Mouse (Mus musculus): ENCODE measurements around the gene Enthd1. TPM values are rescaled to one million over a fixed set of nuclear protein-coding genes. Genes with fewer than 3 reads are reported as not detected.
A peak's percentile ranks its signal among the peaks of the same experiment; 100 is the strongest.

Enthd1 gene
- not detected for total RNA-seq (2021)
- long read RNA-seq, experiment 1: 0 reads
- long read RNA-seq, experiment 2: 0 reads

DNA sequence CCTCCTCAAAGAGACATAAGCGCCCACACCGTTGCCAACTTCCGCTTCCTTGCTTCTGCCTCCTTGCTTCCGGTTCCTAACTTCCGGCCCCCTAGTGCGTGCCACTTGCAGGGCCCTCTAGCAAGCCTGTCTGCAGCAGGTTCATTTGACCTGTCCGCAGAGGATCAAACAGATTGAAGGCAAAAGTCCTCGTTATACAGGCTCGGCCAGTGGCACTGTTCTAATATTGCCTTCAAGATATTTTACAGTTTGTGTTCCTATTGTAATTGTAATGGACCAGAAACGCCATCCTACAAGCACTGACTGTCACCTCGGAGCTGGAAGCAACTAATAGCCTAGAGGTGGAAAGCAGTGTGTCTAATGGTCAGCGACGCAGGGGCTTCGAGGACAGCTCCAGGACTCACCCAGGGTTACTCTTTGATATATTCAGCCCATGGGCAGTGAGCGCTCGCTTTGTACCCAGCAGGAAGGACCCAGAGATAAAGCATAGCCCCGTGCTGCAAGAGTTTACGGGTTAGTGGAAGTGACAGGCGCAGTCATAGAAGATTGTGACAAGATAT is at the start of gene Enthd1:
TSS of gene Enthd1 (minus strand) at position 51 of the 560 bp plus-strand sequence.
- Histone ChIP-seq H3K4me3 (no peak within 1 kb of the TSS), H3K27ac (no peak within 1 kb of the TSS)
- TF ChIP-seq CTCF (IDR thresholded peaks at IDR 0.05): no peak
- DNase-seq: no peak
- intact Hi-C loops (cut with DNase I): no loop called here

DNA sequence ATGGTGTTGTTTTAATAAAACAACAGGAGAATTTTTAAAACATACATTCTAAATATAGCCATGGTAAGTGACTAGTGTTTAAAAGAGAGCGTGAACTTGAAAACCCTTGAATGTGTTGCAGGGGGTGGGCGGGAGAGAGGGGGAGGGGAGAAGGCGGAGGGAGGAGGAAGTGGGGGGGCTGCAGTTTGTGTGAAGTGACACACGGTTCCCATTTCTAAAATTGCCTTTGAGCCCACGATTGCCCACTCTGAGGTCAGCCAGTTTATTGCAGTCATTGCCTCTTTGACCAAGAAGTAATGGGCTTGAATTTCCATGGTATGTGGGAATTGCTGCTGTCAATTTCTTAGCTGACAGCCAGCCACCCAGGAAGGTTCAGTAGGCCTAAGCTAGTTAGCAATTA is 48.9 kb upstream of the Enthd1 start:
- no peak for TF ChIP-seq CTCF (IDR thresholded peaks at IDR 0.05)
- H3K27ac ChIP-seq: no peak overlapping the region
- H3K4me3 ChIP-seq: no peak overlapping the region
- intact Hi-C loops (cut with DNase I): no loop called here
- DNase-seq: no peak

DNA sequence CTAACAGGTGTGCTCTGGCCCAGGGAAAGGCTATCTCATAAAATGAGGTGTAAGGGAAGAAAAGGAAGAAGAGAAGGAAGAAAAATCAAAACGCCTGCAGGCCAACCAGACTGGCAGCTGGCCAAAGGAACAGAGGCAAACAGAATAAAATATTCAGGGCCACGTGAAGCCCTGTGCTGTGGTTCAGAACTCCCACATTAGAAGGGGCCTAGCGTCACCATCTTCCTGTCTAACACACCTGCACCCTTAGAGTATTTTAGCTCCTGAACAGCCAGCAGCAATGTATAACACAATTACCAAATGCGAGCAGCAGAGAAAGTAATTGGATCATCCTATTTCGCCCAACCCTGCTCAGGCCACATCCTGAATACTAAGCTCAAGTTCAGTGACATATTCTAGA is 46.5 kb upstream of the Enthd1 start:
- intact Hi-C loops (cut with DNase I): no loop called here
- DNase-seq: no peak
- no peak overlapping the region for H3K4me3 ChIP-seq
- no peak overlapping the region for H3K27ac ChIP-seq
- no peak for TF ChIP-seq CTCF (IDR thresholded peaks at IDR 0.05)

DNA sequence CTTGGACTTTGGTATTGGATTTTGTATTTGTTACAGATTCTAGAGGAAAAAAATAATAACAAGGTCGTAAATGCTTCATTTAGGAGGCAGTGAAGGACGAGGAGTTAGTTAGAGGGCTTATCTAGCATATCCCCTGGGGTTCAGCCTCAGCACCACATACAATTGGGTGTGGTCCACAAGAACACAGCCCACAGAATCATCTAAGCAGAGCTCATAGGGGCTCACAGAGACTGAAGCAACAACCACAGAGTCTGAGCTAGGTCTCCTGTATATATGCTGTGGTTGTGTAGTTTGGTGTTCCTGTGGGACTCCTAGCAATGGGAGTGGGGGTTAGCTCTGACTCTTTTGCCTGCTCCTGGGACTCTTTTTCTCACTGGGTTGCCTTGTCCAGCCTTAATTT is 45.4 kb upstream of the Enthd1 start:
- TF ChIP-seq CTCF (IDR thresholded peaks at IDR 0.05): no peak

DNA sequence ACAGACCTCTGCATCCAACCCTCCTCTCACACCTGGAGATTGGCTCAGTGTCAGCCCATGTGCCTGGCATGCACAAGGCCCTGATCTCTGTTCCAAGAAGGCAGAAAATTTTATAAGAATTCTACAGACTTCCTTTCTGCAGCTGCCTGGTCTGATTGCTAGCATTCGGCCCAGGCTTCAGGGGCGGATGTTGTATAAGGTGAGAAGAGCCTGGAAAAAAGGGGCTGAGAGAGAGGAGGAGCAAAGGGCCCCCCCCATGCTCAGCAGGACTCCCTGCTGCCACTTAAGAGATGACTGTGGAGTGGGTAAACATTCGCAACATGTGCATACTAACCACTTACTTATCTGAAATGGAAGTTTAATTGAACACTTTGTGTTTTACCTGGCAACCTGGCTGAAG is 43.0 kb upstream of the Enthd1 start:
- H3K27ac ChIP-seq: no peak overlapping the region
- no peak overlapping the region for H3K4me3 ChIP-seq
- no peak for DNase-seq
- TF ChIP-seq CTCF (IDR thresholded peaks at IDR 0.05): no peak
- intact Hi-C loops (cut with DNase I): no loop called here

More for the DNA sequence above, 45.4 kb upstream of the Enthd1 start:
- no peak for DNase-seq
- intact Hi-C loops (cut with DNase I): no loop called here
- Histone ChIP-seq H3K27ac (no peak overlapping the region), H3K4me3 (no peak overlapping the region)

DNA sequence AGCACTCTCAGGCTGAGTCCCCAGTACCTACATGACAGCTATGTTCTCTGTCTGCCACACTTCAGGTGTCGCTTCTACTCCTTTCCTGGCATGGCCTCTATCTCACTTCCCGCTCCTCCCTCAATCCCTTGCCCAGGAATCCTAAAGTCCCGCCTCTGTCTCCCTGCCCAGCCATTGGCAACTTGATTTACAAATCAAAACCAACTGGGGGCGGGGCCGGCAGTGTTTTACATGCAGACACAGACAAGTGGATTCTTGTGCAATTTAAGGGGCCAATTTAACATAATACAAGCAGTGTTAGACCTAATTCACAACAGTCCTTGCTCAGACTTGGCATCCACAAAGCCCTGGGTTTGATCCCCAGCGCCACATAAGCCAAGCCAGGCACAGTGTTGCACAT is 39.1 kb upstream of the Enthd1 start:
- no peak overlapping the region for H3K4me3 ChIP-seq
- H3K27ac ChIP-seq: no peak overlapping the region
- DNase-seq: no peak
- no peak for TF ChIP-seq CTCF (IDR thresholded peaks at IDR 0.05)
- intact Hi-C loops (cut with DNase I): no loop called here

DNA sequence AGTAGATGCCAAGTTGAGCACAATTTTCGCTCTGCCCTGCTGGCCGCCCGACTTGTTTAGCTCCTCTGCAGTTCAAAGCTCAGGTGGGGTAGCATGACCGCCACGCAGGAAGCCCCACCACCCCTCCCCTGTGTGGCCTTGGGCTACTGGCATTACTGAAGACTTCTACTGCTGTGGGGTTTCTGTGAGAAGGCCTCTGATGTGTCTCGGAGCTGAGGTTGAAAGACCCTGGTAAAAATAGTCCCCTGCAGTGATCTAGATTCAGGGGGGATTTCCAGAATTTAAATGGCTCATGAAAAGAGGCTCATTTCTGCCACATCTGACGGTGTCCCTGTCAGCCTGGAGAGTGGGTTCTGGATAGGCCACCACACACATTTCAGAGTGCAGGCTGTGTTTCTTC is 37.5 kb upstream of the Enthd1 start:
- Histone ChIP-seq H3K27ac (no peak overlapping the region), H3K4me3 (no peak overlapping the region)
- DNase-seq: no peak
- intact Hi-C loops (cut with DNase I): no loop called here
- TF ChIP-seq CTCF (IDR thresholded peaks at IDR 0.05): no peak

DNA sequence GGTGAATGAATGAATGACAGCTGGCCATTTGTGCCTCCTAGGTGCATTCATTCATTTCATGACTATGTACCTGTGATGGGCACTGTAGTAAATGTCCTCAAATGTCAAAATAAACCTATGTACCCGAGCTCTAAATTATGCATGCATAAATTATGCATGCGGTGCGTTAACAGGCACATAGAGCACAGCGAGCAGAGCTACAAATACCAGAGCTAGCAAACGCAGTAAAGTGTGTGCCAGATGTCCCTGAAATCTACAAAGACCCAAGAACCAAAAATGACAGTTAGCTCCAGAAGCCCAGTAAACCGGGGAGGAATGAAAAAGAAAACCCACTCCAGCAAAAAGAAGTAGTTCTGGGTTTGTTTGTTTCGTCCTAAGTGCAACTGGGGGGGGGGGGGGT is 36.5 kb upstream of the Enthd1 start:
- no peak overlapping the region for H3K27ac ChIP-seq
- no peak overlapping the region for H3K4me3 ChIP-seq
- no peak for DNase-seq
- TF ChIP-seq CTCF (IDR thresholded peaks at IDR 0.05): no peak
- intact Hi-C loops (cut with DNase I): no loop called here

DNA sequence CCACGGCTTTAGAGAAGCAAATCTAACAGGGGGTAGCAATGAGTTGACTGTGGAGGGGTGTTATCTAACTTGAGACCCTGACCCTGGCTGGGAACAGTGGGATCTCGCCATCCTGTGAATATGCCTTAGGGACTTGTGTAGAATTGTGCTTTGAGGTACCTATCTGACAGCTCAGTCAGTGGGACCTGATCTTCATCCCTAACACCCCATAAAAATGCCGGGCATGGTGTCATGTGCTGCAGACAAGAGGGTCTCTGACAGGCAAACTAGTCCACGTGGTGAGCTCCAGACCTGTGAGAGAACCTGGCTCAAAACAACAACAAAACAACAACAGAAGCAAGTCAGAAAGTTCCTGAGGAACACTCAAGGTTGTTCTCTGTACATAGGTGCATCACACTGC is 34.9 kb upstream of the Enthd1 start:
- Histone ChIP-seq H3K27ac (no peak overlapping the region), H3K4me3 (no peak overlapping the region)
- intact Hi-C loops (cut with DNase I): no loop called here
- TF ChIP-seq CTCF (IDR thresholded peaks at IDR 0.05): no peak
- no peak for DNase-seq

DNA sequence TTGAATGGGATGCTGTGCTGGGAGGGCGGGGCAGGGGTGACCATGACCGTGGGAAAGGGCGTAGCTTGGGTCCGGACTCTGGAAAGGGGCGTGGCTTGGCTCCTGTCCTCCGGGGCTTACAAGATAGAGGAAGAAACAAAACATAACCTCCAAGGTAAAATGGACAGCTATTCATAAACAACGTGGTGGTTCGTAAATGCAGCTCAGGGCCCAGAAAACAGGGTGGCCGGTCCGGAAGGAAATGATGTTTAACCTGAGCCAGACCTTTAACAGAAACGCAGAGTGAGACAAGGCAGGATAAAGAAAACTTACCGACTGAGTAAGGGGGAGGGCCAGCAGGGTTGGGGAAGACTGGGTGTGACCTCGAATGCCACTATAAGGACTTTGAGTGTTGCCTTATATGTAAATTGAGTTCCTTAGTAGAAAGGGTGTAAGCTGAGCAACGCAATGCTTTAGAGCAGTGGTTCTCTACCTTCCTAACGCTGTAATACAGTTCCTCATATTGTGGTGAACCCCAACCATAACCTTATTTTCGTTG is 34.3 kb upstream of the Enthd1 start:
- Histone ChIP-seq H3K27ac (no peak overlapping the region), H3K4me3 (peak overlapping the region; percentile 44)
- peak; percentile 62 for DNase-seq
- no peak for TF ChIP-seq CTCF (IDR thresholded peaks at IDR 0.05)
- intact Hi-C loops (cut with DNase I): no loop called here

DNA sequence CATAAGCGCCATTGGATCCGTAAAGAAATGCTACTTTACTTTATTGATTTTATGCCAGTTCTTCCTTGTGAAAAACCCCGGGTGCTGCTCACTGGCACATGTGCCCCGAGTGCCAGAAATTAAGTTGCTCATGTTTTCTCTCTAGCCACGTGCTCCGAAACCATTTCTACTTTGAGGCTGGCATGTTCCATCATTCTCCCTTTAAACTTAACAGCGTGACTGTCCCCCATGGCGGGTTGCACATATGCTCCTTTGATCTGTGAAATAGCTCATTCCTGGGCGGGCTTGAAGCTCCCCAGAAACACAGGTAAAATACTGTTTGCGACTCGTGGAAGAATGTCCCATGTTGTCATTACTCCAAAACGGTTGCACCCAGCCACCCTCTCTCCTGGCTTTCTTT is 33.8 kb upstream of the Enthd1 start:
- no peak overlapping the region for H3K27ac ChIP-seq
- no peak for DNase-seq
- peak overlapping the region; percentile 44 for H3K4me3 ChIP-seq
- no peak for TF ChIP-seq CTCF (IDR thresholded peaks at IDR 0.05)
- intact Hi-C loops (cut with DNase I): no loop called here

DNA sequence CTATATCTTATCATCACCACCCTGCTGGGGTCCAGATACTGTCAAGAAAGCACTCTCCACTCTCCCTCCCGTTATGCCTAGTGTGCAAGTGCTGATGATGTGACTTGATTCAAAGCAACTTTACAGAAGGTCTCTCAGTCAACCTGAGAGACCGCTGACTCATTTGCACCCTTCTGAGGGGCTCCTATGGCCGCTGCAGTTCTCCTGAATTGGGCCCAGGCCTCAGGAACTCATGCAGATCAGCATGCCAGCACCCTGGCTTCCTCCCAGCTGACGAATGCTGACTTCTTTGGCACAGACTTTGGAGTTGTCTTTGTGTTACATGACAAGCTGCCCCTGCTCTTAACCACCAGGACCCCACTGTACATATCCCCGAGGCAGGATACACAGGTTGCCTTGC is 28.9 kb upstream of the Enthd1 start:
- TF ChIP-seq CTCF (IDR thresholded peaks at IDR 0.05): no peak
- intact Hi-C loops (cut with DNase I): no loop called here
- no peak overlapping the region for H3K27ac ChIP-seq

DNA sequence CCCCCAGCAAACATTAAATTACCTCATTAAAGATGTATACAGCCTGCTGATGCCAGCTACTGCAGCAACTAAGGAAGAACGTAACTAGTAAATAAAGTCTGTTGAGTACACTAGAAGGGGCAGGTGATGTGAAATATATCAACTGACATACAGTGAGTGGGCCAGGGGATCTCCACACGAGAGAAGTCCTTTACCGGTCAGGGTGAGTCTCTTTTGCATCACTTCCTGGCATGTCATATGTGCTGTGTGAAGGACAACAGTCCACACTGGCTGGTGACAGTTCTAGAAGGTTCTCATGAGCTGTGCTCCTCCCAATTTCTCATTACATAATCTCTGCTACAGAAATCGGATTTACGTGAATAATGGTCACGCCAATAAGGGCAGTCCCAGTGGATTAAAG is 27.8 kb upstream of the Enthd1 start:
- no peak for TF ChIP-seq CTCF (IDR thresholded peaks at IDR 0.05)

More for the DNA sequence above, 28.9 kb upstream of the Enthd1 start:
- no peak for DNase-seq
- H3K4me3 ChIP-seq: no peak overlapping the region

DNA sequence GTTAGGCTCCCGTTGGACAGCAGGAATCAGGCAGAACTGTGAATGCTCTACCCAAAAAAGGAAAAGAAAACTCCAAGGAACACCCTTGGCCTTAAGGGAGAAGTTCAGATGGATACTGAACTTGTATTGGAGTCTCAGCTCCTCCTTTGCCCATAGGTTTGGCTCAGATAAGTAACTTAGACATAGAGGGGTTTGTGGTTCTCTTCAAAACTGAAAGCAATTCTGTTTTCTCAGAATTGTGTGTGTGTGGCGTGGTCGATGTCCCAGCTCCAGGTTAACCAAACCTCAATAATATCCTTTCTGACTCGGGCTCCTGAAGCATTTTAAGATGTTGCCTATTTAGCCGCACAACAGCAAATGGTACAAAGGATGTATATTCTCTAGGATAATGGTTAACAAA is 25.7 kb upstream of the Enthd1 start:
- intact Hi-C loops (cut with DNase I): no loop called here
- TF ChIP-seq CTCF (IDR thresholded peaks at IDR 0.05): no peak

More for the DNA sequence above, 27.8 kb upstream of the Enthd1 start:
- Histone ChIP-seq H3K27ac (no peak overlapping the region), H3K4me3 (no peak overlapping the region)
- DNase-seq: no peak
- intact Hi-C loops (cut with DNase I): no loop called here

More for the DNA sequence above, 25.7 kb upstream of the Enthd1 start:
- Histone ChIP-seq H3K27ac (no peak overlapping the region), H3K4me3 (no peak overlapping the region)
- DNase-seq: no peak
